Mouse (Mus musculus) small intestine, adult 2 months (tissue): ENCODE measurements at regions not wholly inside any gene's neighbourhood (a gene's known extent, or its start where the extent isn't known, plus 50 kb on each side); places are given as distances from the start of the nearest gene placed in this dataset.

ENCODE experiments used
- H3K27ac ChIP-seq: fragments of 200-500 bp; 2 replicates; pipeline ENCODE4 v1.5.1; 2012; ENCODE audit warnings: low read depth, low read length, control low read depth, inconsistent platforms; ENCODE audit not compliant: insufficient read depth
- H3K27me3 ChIP-seq: fragments of 200-500 bp; 2 replicates; pipeline ENCODE4 v1.6.1; 2012; ENCODE audit warnings: mild to moderate bottlenecking, moderate library complexity, low read length, inconsistent platforms; ENCODE audit not compliant: control insufficient read depth, insufficient read depth
- H3K36me3 ChIP-seq: fragments of 200-500 bp; 2 replicates; pipeline ENCODE4 v1.6.1; 2012; ENCODE audit warnings: mild to moderate bottlenecking, low read length, control low read depth, inconsistent platforms; ENCODE audit not compliant: control insufficient read depth, insufficient read depth
- H3K4me1 ChIP-seq: fragments of 200-500 bp; 2 replicates; pipeline ENCODE4 v1.6.1; 2012; ENCODE audit warnings: low read length, inconsistent platforms, mixed read lengths; ENCODE audit not compliant: control insufficient read depth, insufficient read depth, insufficient read length
- H3K4me3 ChIP-seq: fragments of 200-500 bp; 2 replicates; pipeline ENCODE4 v1.5.1; 2012; ENCODE audit warnings: low read depth, mild to moderate bottlenecking, control low read depth, inconsistent platforms, low read length, moderate library complexity
- CTCF ChIP-seq: fragments of 200-500 bp; IDR thresholded peaks from 2 replicates; pipeline ENCODE4 v1.5.1; 2012; ENCODE audit warnings: low read depth, mild to moderate bottlenecking, control low read depth, inconsistent platforms, low read length, moderate library complexity, mixed read lengths; ENCODE audit not compliant: insufficient replicate concordance, insufficient read length; ENCODE audit errors: extremely low read depth
- POLR2A ChIP-seq: fragments of 200-500 bp; IDR thresholded peaks from 2 replicates; pipeline ENCODE4 v1.6.1; 2012; ENCODE audit warnings: low read depth, mild to moderate bottlenecking, control low read depth, inconsistent platforms, low read length, moderate library complexity
- WGBS: fragments of 180-500 bp; shearing (Covaris S2); methylation state at CpG from one replicate; pipeline ENCODE4 v1.1.7; 2018; 5-methylcytosine and 5-hydroxymethylcytosine counted together

GRCm38 (mm10) chr8:26832546-26832945, 144.6 kb upstream of the Zfp703 start:
- TF ChIP-seq POLR2A = no peak
- no peak for TF ChIP-seq CTCF
- Histone ChIP-seq H3K4me1 (peaks cover 21% of the 10 kb centered on the region), H3K27me3 (no peaks in the 10 kb centered on the region), H3K4me3 (no peak overlapping the region), H3K36me3 (no peaks in the 10 kb centered on the region), H3K27ac (peak overlapping the region; percentile 61; the same call in 1 of the 2 replicates)
- WGBS = 25% methylated on average over 3 of the region's 3 CpGs

- 21% methylated on average over 4 of the region's 4 CpGs for WGBS
These were observed 143.8 kb upstream of the Zfp703 start for GRCm38 (mm10) chr8:26833297-26833696.

GRCm38 (mm10) chr8:26833784-26834183, 143.3 kb upstream of the Zfp703 start:
- TF ChIP-seq CTCF (no peak), POLR2A (no peak)
- 55% methylated on average over 5 of the region's 5 CpGs for WGBS

More at GRCm38 (mm10) chr8:26833297-26833696, 143.8 kb upstream of the Zfp703 start:
- Histone ChIP-seq H3K36me3 (no peaks in the 10 kb centered on the region), H3K4me3 (no peak overlapping the region), H3K27ac (peak overlapping the region; percentile 61), H3K4me1 (peaks cover 21% of the 10 kb centered on the region), H3K27me3 (no peaks in the 10 kb centered on the region)
- TF ChIP-seq CTCF (no peak), POLR2A (no peak)

GRCm38 (mm10) chr8:26834604-26835003, 142.5 kb upstream of the Zfp703 start:
- Histone ChIP-seq H3K4me1 (peaks cover 21% of the 10 kb centered on the region), H3K27me3 (no peaks in the 10 kb centered on the region), H3K36me3 (no peaks in the 10 kb centered on the region), H3K4me3 (no peak overlapping the region), H3K27ac (no peak overlapping the region)
- 91% methylated on average over 13 of the region's 13 CpGs for whole genome bisulfite sequencing
- TF ChIP-seq POLR2A = no peak
- TF ChIP-seq CTCF = no peak

More at GRCm38 (mm10) chr8:26833784-26834183, 143.3 kb upstream of the Zfp703 start:
- Histone ChIP-seq H3K27ac (no peak overlapping the region), H3K36me3 (no peaks in the 10 kb centered on the region), H3K27me3 (no peaks in the 10 kb centered on the region), H3K4me3 (no peak overlapping the region), H3K4me1 (peaks cover 21% of the 10 kb centered on the region)

- H3K36me3 ChIP-seq = no peaks in the 10 kb centered on the region
- H3K27ac ChIP-seq = no peak overlapping the region
- no peak for TF ChIP-seq POLR2A
- TF ChIP-seq CTCF = no peak
- 89% methylated on average over 8 of the region's 8 CpGs for WGBS
- H3K27me3 ChIP-seq = no peaks in the 10 kb centered on the region
- H3K4me1 ChIP-seq = peaks cover 24% of the 10 kb centered on the region
- H3K4me3 ChIP-seq = no peak overlapping the region
These were observed 142.0 kb upstream of the Zfp703 start for GRCm38 (mm10) chr8:26835076-26835475.

- H3K4me3 ChIP-seq = no peak overlapping the region
- no peaks in the 10 kb centered on the region for H3K36me3 ChIP-seq
- peaks cover 29% of the 10 kb centered on the region for H3K4me1 ChIP-seq
- H3K27me3 ChIP-seq = no peaks in the 10 kb centered on the region
- H3K27ac ChIP-seq = no peak overlapping the region
- 44% methylated on average over 6 of the region's 6 CpGs for WGBS
- no peak for TF ChIP-seq POLR2A
- TF ChIP-seq CTCF = no peak
These were observed 141.5 kb upstream of the Zfp703 start for GRCm38 (mm10) chr8:26835616-26836015.

- Histone ChIP-seq H3K27ac (no peak overlapping the region), H3K27me3 (no peaks in the 10 kb centered on the region), H3K4me3 (no peak overlapping the region), H3K4me1 (peaks cover 33% of the 10 kb centered on the region), H3K36me3 (no peaks in the 10 kb centered on the region)
- WGBS = 92% methylated on average over 7 of the region's 7 CpGs
- TF ChIP-seq CTCF = no peak
- no peak for TF ChIP-seq POLR2A
These were observed 140.6 kb upstream of the Zfp703 start for GRCm38 (mm10) chr8:26836552-26836951.
